In the genomic region with DNA sequence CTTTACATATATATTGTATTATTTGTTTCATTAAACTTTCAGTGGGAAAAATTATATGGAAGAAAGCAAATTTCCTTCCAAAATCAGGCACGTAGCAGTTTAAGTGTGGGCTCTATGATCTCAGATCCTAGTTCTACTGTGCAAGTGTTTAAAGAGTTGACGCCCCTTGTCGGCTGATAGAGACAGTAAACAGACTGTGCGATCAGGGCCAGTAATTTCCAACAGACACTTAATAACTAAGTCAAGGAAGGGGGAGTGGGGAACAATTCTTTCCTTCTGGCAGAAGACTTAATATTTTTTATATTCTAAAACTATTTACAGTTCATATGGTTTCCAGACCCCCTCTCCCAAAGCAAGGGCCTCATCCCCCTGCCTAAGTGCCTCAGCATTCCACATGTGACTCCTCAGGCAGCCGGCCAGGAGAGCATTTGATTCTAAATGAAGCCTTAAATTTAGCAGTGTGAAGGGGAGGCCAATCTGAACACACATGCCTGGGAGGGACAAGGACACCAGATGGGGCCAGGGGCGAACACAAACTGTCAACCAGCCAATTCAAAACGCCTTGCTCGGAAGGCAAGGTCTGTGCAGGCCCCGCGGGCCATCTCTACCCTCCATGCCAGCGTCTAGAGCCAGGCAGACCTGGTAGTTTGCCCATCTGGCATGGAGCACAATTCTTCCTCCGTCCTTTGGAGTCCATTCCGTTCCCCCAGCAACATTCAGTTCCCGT, we compare ENCODE assay signal across 8 mouse cellular contexts. TPM values are rescaled to one million over a fixed set of nuclear protein-coding genes. Genes with fewer than 3 reads are reported as not detected.
DNase-seq lines count a peak whose midpoint lies in the region; ATAC-seq and TF ChIP-seq lines count a peak whose summit lies in the region.

No protein-coding gene starts in this region.

- no peaks in the 10 kb centered on the region for H3K4me1 ChIP-seq in kidney, adult 2 months (ENCODE audit: control insufficient read depth, insufficient read depth, low read length)
- no peaks in the 10 kb centered on the region; the same call in 1 of the 2 replicates for H3K4me1 ChIP-seq in hindbrain, embryonic 16.5 days (ENCODE audit: control insufficient read depth, insufficient read depth, low read depth, low read length)

- no peak overlapping the region for H3K9ac ChIP-seq in hindbrain, embryonic 16.5 days (ENCODE audit: low read depth, low read length)

- no peak overlapping the region for H3K27ac ChIP-seq in kidney, adult 2 months (ENCODE audit: insufficient read depth, low read depth, low read length)
- H3K27ac ChIP-seq in hindbrain, embryonic 16.5 days (ENCODE audit: low read depth, low read length) = no peak overlapping the region

- no peaks in the 10 kb centered on the region for H3K27me3 ChIP-seq in kidney, adult 2 months (replicated peaks; ENCODE audit: control insufficient read depth, insufficient read depth, low read length)
- H3K27me3 ChIP-seq in hindbrain, embryonic 16.5 days (replicated peaks; ENCODE audit: control insufficient read depth, insufficient read depth, low read length) = no peaks in the 10 kb centered on the region

- TF ChIP-seq CTCF in kidney, adult 2 months (conservative IDR thresholded peaks at IDR 0.05; ENCODE audit: insufficient read depth, insufficient read length, low read depth, low read length) = no peak

- no peaks in the 10 kb centered on the region for H3K36me3 ChIP-seq in kidney, adult 2 months (ENCODE audit: control insufficient read depth, insufficient read depth, low read length)
- H3K36me3 ChIP-seq in hindbrain, embryonic 16.5 days (ENCODE audit: control insufficient read depth, insufficient read depth, low read length) = no peaks in the 10 kb centered on the region

- no peaks in the 10 kb centered on the region for H3K9me3 ChIP-seq in hindbrain, embryonic 16.5 days (ENCODE audit: control insufficient read depth, low read length)

- TF ChIP-seq POLR2A in kidney, adult 2 months (IDR thresholded peaks at IDR 0.05; ENCODE audit: low read depth, low read length) = no peak

- H3K4me3 ChIP-seq in kidney, adult 2 months (ENCODE audit: insufficient read depth, low read depth, low read length) = no peak overlapping the region
- no peak overlapping the region for H3K4me3 ChIP-seq in hindbrain, embryonic 16.5 days (ENCODE audit: low read length)

- WGBS in kidney, adult 2 months = 75% methylated on average over 14 of the region's 14 CpGs
- 42% methylated on average over 14 of the region's 14 CpGs for WGBS in hindbrain, embryonic 16.5 days

- peak; percentile 60 for DNase-seq in kidney, postnatal 10 days
- no peak for DNase-seq in kidney, adult 2 months
- DNase-seq in cerebellum, adult 18-20 months = peak; percentile 19 to 21
- DNase-seq in gastrocnemius, postnatal 14 days = peak; percentile 48
- peak; percentile 53 for DNase-seq in lung, postnatal 36 days
- peak; percentile 57 for DNase-seq in testis, postnatal 10 days (ENCODE audit: low spot score)
- no peak for DNase-seq in thymus, postnatal 4 days

- peak; percentile 99 for ATAC-seq in hindbrain, embryonic 16.5 days

- H3K4me2 ChIP-seq in hindbrain, embryonic 16.5 days (ENCODE audit: low read length) = peak overlapping the region; percentile 2

- intact Hi-C loops in gastrocnemius, postnatal 14 days (cut with DNase I; ENCODE audit: low total_unique reads) = no loop called here

RNA-seq across cellular contexts. Expression of gene Atp8b4, which starts 50.1 kb away (rescaled TPM):
- 0.81 and 0.97 TPM in 2 replicates for polyA plus RNA-seq in kidney, adult 2 months (2012; rRNA removed)
- under 1 TPM; 0.27 to 0.31 TPM for total RNA-seq in gastrocnemius, postnatal 14 days (2021)
- polyA plus RNA-seq in hindbrain, embryonic 16.5 days (2015; fragmentation: Nextera tagmentation; extraction: Ambion mirVana) = 0.11 and 0.15 TPM in 2 replicates

Comparison
In these comparisons a context has a peak if more than half of its experiments do, and no peak if none do; other contexts are left out.
1. DNase-seq: peak in kidney, postnatal 10 days (single experiment), cerebellum, adult 18-20 months (2 of 2), gastrocnemius, postnatal 14 days (single experiment), lung, postnatal 36 days (single experiment) and testis, postnatal 10 days (single experiment); none in kidney, adult 2 months (single experiment) and thymus, postnatal 4 days (single experiment).